Mouse (Mus musculus) kidney, embryonic 14.5 days (tissue): ENCODE data around the gene Npat. TPM values are rescaled to one million over a fixed set of nuclear protein-coding genes. Genes with fewer than 3 reads are reported as not detected.

Source experiments
- ATAC-seq: fragments of 200-750 bp; cut with Nextera tagmentation; 2 replicates; pipeline ENCODE4 v1.8.0; 2017; ENCODE audit warnings: moderate number of reproducible peaks, mild to moderate bottlenecking, moderate TSS enrichment, moderate library complexity; ENCODE audit not compliant: low FRiP score, low TSS enrichment
- H3K27ac ChIP-seq: fragments of 300-500 bp; sonication (generic); 2 replicates; pipeline ENCODE4 v1.5.1; 2014; ENCODE audit warnings: low read depth, mild to moderate bottlenecking, low read length, moderate library complexity, mixed read lengths
- H3K27me3 ChIP-seq: fragments of 300-500 bp; sonication (generic); 2 replicates; pipeline ENCODE4 v1.6.1; 2014; ENCODE audit warnings: mild to moderate bottlenecking, low read length; ENCODE audit not compliant: control insufficient read depth, insufficient read depth
- H3K36me3 ChIP-seq: fragments of 300-500 bp; sonication (generic); 2 replicates; pipeline ENCODE4 v1.6.1; 2014; ENCODE audit warnings: low read length, mixed read lengths; ENCODE audit not compliant: control insufficient read depth, insufficient read depth
- H3K4me1 ChIP-seq: fragments of 300-500 bp; sonication (generic); 2 replicates; pipeline ENCODE4 v1.6.1; 2014; ENCODE audit warnings: low read length, mixed read lengths; ENCODE audit not compliant: control insufficient read depth, insufficient read depth
- H3K4me2 ChIP-seq: fragments of 300-500 bp; sonication (generic); replicated peaks from 2 replicates; pipeline ENCODE4 v1.6.1; 2014; ENCODE audit warnings: low read depth, mild to moderate bottlenecking, low read length
- H3K4me3 ChIP-seq: fragments of 300-500 bp; sonication (generic); 2 replicates; pipeline ENCODE4 v1.5.1; 2014; ENCODE audit warnings: mild to moderate bottlenecking, low read length
- H3K9ac ChIP-seq: fragments of 300-500 bp; sonication (generic); 2 replicates; pipeline ENCODE4 v1.6.1; 2014; ENCODE audit warnings: low read depth, mild to moderate bottlenecking, low read length, moderate library complexity
- H3K9me3 ChIP-seq: fragments of 300-500 bp; sonication (generic); 2 replicates; pipeline ENCODE4 v1.6.1; 2016; ENCODE audit warnings: low read length; ENCODE audit not compliant: control insufficient read depth
- WGBS: fragments of 180-500 bp; shearing (Covaris S2); extraction: QIAGEN DNeasy Blood & Tissue Kit; methylation state at CpG from one replicate; pipeline ENCODE4 v1.1.7; 2014; 5-methylcytosine and 5-hydroxymethylcytosine counted together
- polyA plus RNA-seq: library from polyadenylated mRNA; unstranded; fragments of >200 nt; fragmentation: Nextera tagmentation; extraction: Ambion mirVana; gene quantifications from 2 replicates; pipeline ENCODE4 v1.2.1, GENCODE M21; 2014

Npat gene
- polyA plus RNA-seq, result 15.4 and 25.3 TPM in 2 replicates

GRCm38 (mm10) chr9:53536558-53537320, at the start of gene Npat, which contains the start of gene Atm:
TSS of gene Npat (plus strand) at chr9:53537047.
TSS of gene Atm (minus strand) at chr9:53536740.
- peaks cover 3% of the 10 kb centered on the region; the same call in 1 of the 2 replicates for H3K36me3 ChIP-seq
- peak; percentile 99 for ATAC-seq
- H3K9ac ChIP-seq, result peak within 1 kb of the TSS; percentile 87
- H3K9me3 ChIP-seq, result no peaks in the 10 kb centered on the region
- 0% methylated on average over 69 of the region's 69 CpGs for whole genome bisulfite sequencing
- peaks cover 5% of the 10 kb centered on the region for H3K4me1 ChIP-seq
- H3K27me3 ChIP-seq, result no peaks in the 10 kb centered on the region
- peak within 1 kb of the TSS; percentile 93 for H3K27ac ChIP-seq
- H3K4me3 ChIP-seq, result peak within 1 kb of the TSS; percentile 77
- H3K4me2 ChIP-seq, result peak within 1 kb of the TSS; percentile 80

DNA sequence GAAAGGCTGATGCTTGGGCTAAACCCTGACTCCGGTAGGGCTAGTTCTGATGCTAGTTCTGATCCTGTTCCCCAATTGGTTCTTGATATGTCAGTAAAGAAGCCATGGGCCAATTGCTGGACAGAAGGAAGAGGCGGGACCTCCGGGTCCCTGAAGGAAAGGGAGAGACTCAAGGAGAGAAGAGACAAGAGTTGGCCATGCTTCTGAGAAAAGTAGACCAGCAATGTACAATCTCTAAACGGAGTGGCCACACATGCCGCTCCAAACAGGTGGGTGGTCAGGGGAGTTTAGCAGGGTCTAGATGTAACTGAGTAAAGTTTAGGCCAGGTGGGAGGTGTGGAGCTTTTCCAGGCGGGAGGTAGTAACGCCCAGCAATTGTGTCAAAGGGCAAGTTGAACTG, 28.8 kb upstream of the Npat start:
- no peak for ATAC-seq
- no peak overlapping the region for H3K4me3 ChIP-seq
- H3K4me2 ChIP-seq, result no peak overlapping the region
- no peak overlapping the region for H3K9ac ChIP-seq
- no peaks in the 10 kb centered on the region for H3K27me3 ChIP-seq
- no peaks in the 10 kb centered on the region for H3K4me1 ChIP-seq
- no peaks in the 10 kb centered on the region for H3K9me3 ChIP-seq
- peaks cover 32% of the 10 kb centered on the region; the same call in 1 of the 2 replicates for H3K36me3 ChIP-seq
- WGBS, result 85% methylated on average over 7 of the region's 7 CpGs
- no peak overlapping the region for H3K27ac ChIP-seq

GRCm38 (mm10) chr9:53514091-53514490, 22.8 kb upstream of the Npat start:
- Histone ChIP-seq H3K27ac (no peak overlapping the region), H3K9ac (no peak overlapping the region)
- no peak for ATAC-seq

DNA sequence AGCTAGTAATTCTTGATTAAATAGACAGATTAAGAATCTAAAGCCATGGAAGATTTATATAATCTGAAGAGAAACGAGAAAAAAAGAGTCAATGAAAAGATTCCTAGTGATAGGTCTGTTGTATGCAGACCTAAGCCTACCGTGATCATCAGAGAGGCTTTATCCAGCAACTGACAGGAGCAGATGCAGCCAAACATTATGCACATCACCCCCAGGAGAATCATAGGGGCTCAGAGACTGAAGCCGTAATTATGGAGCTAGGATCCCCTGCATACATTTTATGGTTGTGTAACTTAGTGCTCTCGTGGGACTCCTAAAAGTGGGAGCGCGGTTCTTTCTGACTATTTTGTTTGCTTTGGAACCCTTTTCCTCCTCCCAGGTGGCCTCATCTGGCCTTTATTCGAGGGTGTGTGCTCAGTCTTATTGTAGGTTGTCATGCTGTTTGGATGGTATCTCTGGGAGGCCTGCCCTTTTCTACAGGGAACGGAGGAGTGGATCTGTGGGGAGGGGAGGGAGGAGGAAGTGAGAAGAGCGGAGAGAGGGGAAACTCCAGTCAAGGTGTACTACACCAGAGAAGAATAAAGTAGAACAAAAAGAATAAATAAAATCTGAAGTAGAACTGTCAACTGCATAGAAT, 19.4 kb upstream of the Npat start:
- WGBS, result 50% methylated on average over 9 of the region's 9 CpGs
- H3K9ac ChIP-seq, result no peak overlapping the region
- no peaks in the 10 kb centered on the region for H3K4me1 ChIP-seq
- H3K9me3 ChIP-seq, result no peaks in the 10 kb centered on the region
- no peak overlapping the region for H3K4me2 ChIP-seq
- H3K27me3 ChIP-seq, result no peaks in the 10 kb centered on the region
- peaks cover 16% of the 10 kb centered on the region for H3K36me3 ChIP-seq
- H3K27ac ChIP-seq, result no peak overlapping the region
- no peak for ATAC-seq
- H3K4me3 ChIP-seq, result no peak overlapping the region

More at GRCm38 (mm10) chr9:53514091-53514490, 22.8 kb upstream of the Npat start:
- Histone ChIP-seq H3K9me3 (no peaks in the 10 kb centered on the region), H3K27me3 (no peaks in the 10 kb centered on the region), H3K4me2 (no peak overlapping the region), H3K36me3 (peaks cover 21% of the 10 kb centered on the region; the same call in 1 of the 2 replicates), H3K4me3 (no peak overlapping the region), H3K4me1 (no peaks in the 10 kb centered on the region)

GRCm38 (mm10) chr9:53535416-53536320, 1.2 kb upstream of the Npat start:
- no peaks in the 10 kb centered on the region for H3K9me3 ChIP-seq
- peak overlapping the region; percentile 77 for H3K4me3 ChIP-seq
- H3K27me3 ChIP-seq, result no peaks in the 10 kb centered on the region
- WGBS, result 11% methylated on average over 17 of the region's 17 CpGs
- H3K27ac ChIP-seq, result peak overlapping the region; percentile 49
- peak overlapping the region; percentile 80 for H3K4me2 ChIP-seq
- H3K36me3 ChIP-seq, result peaks cover 9% of the 10 kb centered on the region
- H3K9ac ChIP-seq, result peak overlapping the region; percentile 87
- H3K4me1 ChIP-seq, result peaks cover 5% of the 10 kb centered on the region
- no peak for ATAC-seq

DNA sequence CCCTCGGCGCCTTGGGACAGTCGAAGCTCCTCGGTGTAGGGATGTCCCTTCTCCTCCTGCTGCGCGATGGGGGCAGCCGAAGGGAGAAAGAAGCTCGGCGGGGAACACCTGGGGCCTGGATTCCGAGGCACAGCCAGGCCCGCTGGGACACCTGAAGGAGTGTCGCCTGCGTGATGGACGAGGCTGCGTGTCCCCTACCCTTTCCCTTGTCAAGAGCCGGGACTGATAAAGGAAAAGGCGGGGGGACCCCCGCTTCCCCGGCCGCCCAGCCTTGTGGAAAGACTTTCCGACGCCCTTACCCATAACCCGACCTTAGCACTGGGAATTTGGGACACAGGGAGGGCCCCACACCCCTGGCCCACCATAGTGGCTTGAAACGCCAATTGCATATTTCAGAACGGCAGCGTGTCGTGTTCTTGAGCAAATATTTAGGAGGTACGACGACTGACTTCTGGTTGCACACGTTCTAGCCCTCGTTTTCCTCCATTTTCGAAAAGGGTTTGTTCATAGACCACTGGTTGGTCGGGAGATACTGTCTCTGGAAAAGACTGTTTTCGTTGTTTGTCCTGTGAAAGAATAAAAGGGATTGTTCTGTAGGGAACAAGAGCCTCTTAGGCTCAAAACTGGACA, 604 bp downstream of the Npat start:
- no peak for ATAC-seq
- WGBS, result under 1% methylated on average over 32 of the region's 34 CpGs
- peak overlapping the region; percentile 87 for H3K9ac ChIP-seq

GRCm38 (mm10) chr9:53570662-53571061, 33.8 kb downstream of the Npat start:
- WGBS, result 73% methylated on average over 6 of the region's 6 CpGs
- Histone ChIP-seq H3K4me3 (no peak overlapping the region), H3K4me2 (no peak overlapping the region), H3K4me1 (no peaks in the 10 kb centered on the region), H3K9me3 (no peaks in the 10 kb centered on the region), H3K27ac (no peak overlapping the region), H3K36me3 (peaks cover 69% of the 10 kb centered on the region), H3K27me3 (no peaks in the 10 kb centered on the region), H3K9ac (no peak overlapping the region)
- ATAC-seq, result no peak

More for the DNA sequence above, 604 bp downstream of the Npat start:
- peak overlapping the region; percentile 41 for H3K4me2 ChIP-seq
- peak overlapping the region; percentile 93 for H3K27ac ChIP-seq
- H3K36me3 ChIP-seq, result no peaks in the 10 kb centered on the region; the same call in 1 of the 2 replicates
- H3K9me3 ChIP-seq, result no peaks in the 10 kb centered on the region
- H3K27me3 ChIP-seq, result no peaks in the 10 kb centered on the region
- H3K4me3 ChIP-seq, result peak overlapping the region; percentile 77
- H3K4me1 ChIP-seq, result peaks cover 5% of the 10 kb centered on the region

DNA sequence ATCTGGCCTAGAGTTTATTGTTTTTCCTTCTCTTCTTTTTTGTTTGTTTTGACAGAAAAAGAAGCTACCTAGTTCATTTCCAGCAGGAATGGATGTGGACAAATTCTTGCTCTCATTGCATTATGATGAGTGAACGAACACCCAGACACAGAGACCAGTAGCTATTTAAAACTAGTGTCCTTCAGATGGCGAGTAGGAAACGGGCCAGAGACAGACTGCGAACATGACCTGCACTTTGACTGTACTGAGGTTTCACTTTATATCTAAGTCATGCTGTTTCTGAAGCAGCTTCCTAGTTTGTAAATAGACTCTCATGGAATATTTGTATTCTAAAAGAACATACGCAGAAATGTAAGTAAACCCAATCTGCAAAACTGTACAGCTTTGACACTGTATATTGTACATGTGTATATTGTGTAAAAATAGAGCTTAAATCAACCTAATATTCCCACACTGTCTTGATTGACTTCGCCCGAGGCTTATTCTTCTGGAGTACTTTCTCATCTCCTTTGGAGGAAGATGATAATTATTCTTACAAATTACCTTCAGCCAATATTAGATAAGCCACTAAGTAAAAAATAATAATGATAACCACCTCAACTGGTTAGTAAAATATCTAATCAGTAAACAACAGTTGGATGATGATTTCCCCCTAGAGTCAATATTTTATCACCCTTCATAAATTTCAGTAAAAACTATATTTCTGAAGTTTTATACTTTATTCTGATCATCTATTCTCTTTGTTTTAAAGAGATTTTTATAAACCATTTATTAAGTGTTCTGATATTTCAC, 35.9 kb downstream of the Npat start:
- WGBS, result 92% methylated on average over 7 of the region's 7 CpGs
- H3K27ac ChIP-seq, result no peak overlapping the region
- H3K9ac ChIP-seq, result no peak overlapping the region
- ATAC-seq, result no peak
- no peaks in the 10 kb centered on the region for H3K9me3 ChIP-seq
- no peak overlapping the region for H3K4me3 ChIP-seq
- H3K27me3 ChIP-seq, result no peaks in the 10 kb centered on the region
- peaks cover 61% of the 10 kb centered on the region for H3K36me3 ChIP-seq
- no peak overlapping the region for H3K4me2 ChIP-seq
- H3K4me1 ChIP-seq, result no peaks in the 10 kb centered on the region
